7 mouse cellular contexts compared by ENCODE assay signal in genomic region chr6:116264018-116264651, GRCm38 (mm10). TPM values are rescaled to one million over a fixed set of nuclear protein-coding genes. Genes with fewer than 3 reads are reported as not detected.
A peak's percentile ranks its signal among the peaks of the same experiment; 100 is the strongest.
DNase-seq lines count a peak whose midpoint lies in the region; ATAC-seq and TF ChIP-seq lines count a peak whose summit lies in the region.

Zfand4 (plus strand) TSS chr6:116264222.

- no peaks in the 10 kb centered on the region for H3K4me1 ChIP-seq in embryonic facial prominence, embryonic 11.5 days (ENCODE audit: control insufficient read depth, insufficient read depth, low read length)
- H3K4me1 ChIP-seq in kidney, adult 2 months (ENCODE audit: control insufficient read depth, insufficient read depth, low read length): no peaks in the 10 kb centered on the region
- H3K4me1 ChIP-seq in limb, embryonic 12.5 days (replicated peaks): peaks cover 9% of the 10 kb centered on the region
- H3K4me1 ChIP-seq in midbrain, embryonic 15.5 days: peaks cover 25% of the 10 kb centered on the region
- H3K4me1 ChIP-seq in spleen, adult 2 months (ENCODE audit: control insufficient read depth, insufficient read depth, insufficient read length): peaks cover 2% of the 10 kb centered on the region

- peak within 1 kb of the TSS; percentile 86 for H3K9ac ChIP-seq in embryonic facial prominence, embryonic 11.5 days (replicated peaks; ENCODE audit: low read length)
- peak within 1 kb of the TSS; percentile 76 for H3K9ac ChIP-seq in limb, embryonic 12.5 days (replicated peaks)
- H3K9ac ChIP-seq in midbrain, embryonic 15.5 days: peak within 1 kb of the TSS; percentile 63

- H3K36me3 ChIP-seq in embryonic facial prominence, embryonic 11.5 days (replicated peaks; ENCODE audit: control insufficient read depth, insufficient read depth, low read depth, low read length): no peaks in the 10 kb centered on the region
- no peaks in the 10 kb centered on the region; the same call in 1 of the 2 replicates for H3K36me3 ChIP-seq in kidney, adult 2 months (ENCODE audit: control insufficient read depth, insufficient read depth, low read length)
- peaks cover 28% of the 10 kb centered on the region for H3K36me3 ChIP-seq in limb, embryonic 12.5 days
- peaks cover 21% of the 10 kb centered on the region; the same call in 1 of the 2 replicates for H3K36me3 ChIP-seq in midbrain, embryonic 15.5 days (replicated peaks)
- peaks cover 8% of the 10 kb centered on the region for H3K36me3 ChIP-seq in spleen, adult 2 months (ENCODE audit: control insufficient read depth, insufficient read depth, low read length)

- no peak for TF ChIP-seq POLR2A in kidney, adult 2 months (IDR thresholded peaks at IDR 0.05; ENCODE audit: low read depth, low read length)
- no peak for TF ChIP-seq POLR2A in spleen, adult 2 months (IDR thresholded peaks at IDR 0.05; ENCODE audit: low read depth, low read length)

- peak; percentile 93 for ATAC-seq in embryonic facial prominence, embryonic 11.5 days (replicated peaks; ENCODE audit: insufficient number of reproducible peaks, low FRiP score, low TSS enrichment, low read depth)
- peak; percentile 95 for ATAC-seq in limb, embryonic 12.5 days (ENCODE audit: insufficient number of reproducible peaks, insufficient read depth, low FRiP score, low TSS enrichment, low read depth)
- peak; percentile 95 for ATAC-seq in midbrain, embryonic 15.5 days (replicated peaks)

- WGBS in embryonic facial prominence, embryonic 11.5 days: under 1% methylated on average over 53 of the region's 67 CpGs
- 1% methylated on average over 57 of the region's 67 CpGs for WGBS in kidney, adult 2 months
- under 1% methylated on average over 63 of the region's 67 CpGs for WGBS in limb, embryonic 12.5 days
- WGBS in midbrain, embryonic 15.5 days: under 1% methylated on average over 53 of the region's 67 CpGs
- under 1% methylated on average over 50 of the region's 67 CpGs for WGBS in spleen, adult 2 months

- H3K27ac ChIP-seq in embryonic facial prominence, embryonic 11.5 days (replicated peaks; ENCODE audit: low read depth, low read length): peak within 1 kb of the TSS; percentile 59
- no peak within 1 kb of the TSS for H3K27ac ChIP-seq in kidney, adult 2 months (ENCODE audit: insufficient read depth, low read depth, low read length)
- H3K27ac ChIP-seq in limb, embryonic 12.5 days: peak within 1 kb of the TSS; percentile 75
- H3K27ac ChIP-seq in midbrain, embryonic 15.5 days: peak within 1 kb of the TSS; percentile 72
- H3K27ac ChIP-seq in spleen, adult 2 months (ENCODE audit: insufficient read depth, low read length): no peak within 1 kb of the TSS; the same call in 1 of the 2 replicates

- H3K27me3 ChIP-seq in embryonic facial prominence, embryonic 11.5 days (ENCODE audit: control insufficient read depth, insufficient read depth, low read length): no peaks in the 10 kb centered on the region
- H3K27me3 ChIP-seq in kidney, adult 2 months (replicated peaks; ENCODE audit: control insufficient read depth, insufficient read depth, low read length): no peaks in the 10 kb centered on the region
- H3K27me3 ChIP-seq in limb, embryonic 12.5 days: no peaks in the 10 kb centered on the region
- H3K27me3 ChIP-seq in midbrain, embryonic 15.5 days (replicated peaks): no peaks in the 10 kb centered on the region
- H3K27me3 ChIP-seq in spleen, adult 2 months (ENCODE audit: control insufficient read depth, insufficient read depth, low read length): no peaks in the 10 kb centered on the region

- peak; percentile 96 for DNase-seq in adrenal gland, postnatal 14 days
- DNase-seq in embryonic facial prominence, embryonic 11.5 days (ENCODE audit: low spot score): peak; percentile 95
- DNase-seq in heart, adult 18-20 months: peak; percentile 94
- peak; percentile 93 for DNase-seq in kidney, adult 2 months
- DNase-seq in spleen, adult 2 months (ENCODE audit: low read depth in 1 of 2, low spot score in 2 of 2): peak; percentile 53 to 90

- H3K4me3 ChIP-seq in embryonic facial prominence, embryonic 11.5 days (ENCODE audit: low read depth, low read length): peak within 1 kb of the TSS; percentile 62
- H3K4me3 ChIP-seq in kidney, adult 2 months (ENCODE audit: insufficient read depth, low read depth, low read length): peak within 1 kb of the TSS; percentile 72
- H3K4me3 ChIP-seq in limb, embryonic 12.5 days (replicated peaks): peak within 1 kb of the TSS; percentile 67
- H3K4me3 ChIP-seq in midbrain, embryonic 15.5 days: peak within 1 kb of the TSS; percentile 59
- H3K4me3 ChIP-seq in spleen, adult 2 months (ENCODE audit: extremely low read depth, insufficient read depth, insufficient read length): peak within 1 kb of the TSS; percentile 68

- peak within 1 kb of the TSS; percentile 74 for H3K4me2 ChIP-seq in embryonic facial prominence, embryonic 11.5 days (ENCODE audit: low read depth, low read length)
- H3K4me2 ChIP-seq in limb, embryonic 12.5 days: peak within 1 kb of the TSS; percentile 66
- peak within 1 kb of the TSS; percentile 67 for H3K4me2 ChIP-seq in midbrain, embryonic 15.5 days

- H3K9me3 ChIP-seq in embryonic facial prominence, embryonic 11.5 days (replicated peaks; ENCODE audit: control insufficient read depth, low read length): no peaks in the 10 kb centered on the region
- H3K9me3 ChIP-seq in limb, embryonic 12.5 days: no peaks in the 10 kb centered on the region
- H3K9me3 ChIP-seq in midbrain, embryonic 15.5 days: no peaks in the 10 kb centered on the region

- no peak for TF ChIP-seq CTCF in kidney, adult 2 months (conservative IDR thresholded peaks at IDR 0.05; ENCODE audit: insufficient read depth, insufficient read length, low read depth, low read length)
- TF ChIP-seq CTCF in spleen, adult 2 months (IDR thresholded peaks at IDR 0.05; ENCODE audit: extremely low read depth, insufficient read depth, insufficient read length, insufficient replicate concordance): no peak

RNA-seq across cellular contexts. Expression of gene Zfand4, which starts in this region (rescaled TPM):
- total RNA-seq in adrenal gland, postnatal 14 days (2021): 3.0 and 3.5 TPM in 2 replicates
- polyA plus RNA-seq in embryonic facial prominence, embryonic 11.5 days (2014; fragmentation: Nextera tagmentation; extraction: Ambion mirVana): 9.3 and 10.8 TPM in 2 replicates
- total RNA-seq in heart, adult 18-20 months (2021): 1 to 10 TPM; 2.2 to 3.4 TPM
- polyA plus RNA-seq in kidney, adult 2 months (2012; rRNA removed): 0.20 and 0.22 TPM in 2 replicates
- polyA plus RNA-seq in limb, embryonic 12.5 days (2016; fragmentation: Nextera tagmentation; extraction: Ambion mirVana): 7.6 and 8.1 TPM in 2 replicates
- polyA plus RNA-seq in midbrain, embryonic 15.5 days (2015; fragmentation: Nextera tagmentation; extraction: Ambion mirVana): 6.8 and 8.5 TPM in 2 replicates
- polyA plus RNA-seq in spleen, adult 2 months (2012; rRNA removed): 0.35 and 0.47 TPM in 2 replicates

Comparison
In these comparisons a context has a peak if more than half of its experiments do, and no peak if none do; other contexts are left out.
1. Peak in DNase-seq and H3K4me3 ChIP-seq in kidney, adult 2 months; RNA of the gene not detected or under 1 TPM.
2. Peak in DNase-seq and H3K4me3 ChIP-seq in spleen, adult 2 months; RNA of the gene not detected or under 1 TPM.
3. H3K27ac ChIP-seq: peak in embryonic facial prominence, embryonic 11.5 days (single experiment), limb, embryonic 12.5 days (single experiment) and midbrain, embryonic 15.5 days (single experiment); none in kidney, adult 2 months (single experiment) and spleen, adult 2 months (single experiment).
4. Peak in every context shown above with its lines, with median percentiles within 50 percentile points of each other: DNase-seq, ATAC-seq, H3K4me2 ChIP-seq, H3K4me3 ChIP-seq and H3K9ac ChIP-seq.